ENCODE assay signal across 17 mouse cellular contexts in the genomic region with DNA sequence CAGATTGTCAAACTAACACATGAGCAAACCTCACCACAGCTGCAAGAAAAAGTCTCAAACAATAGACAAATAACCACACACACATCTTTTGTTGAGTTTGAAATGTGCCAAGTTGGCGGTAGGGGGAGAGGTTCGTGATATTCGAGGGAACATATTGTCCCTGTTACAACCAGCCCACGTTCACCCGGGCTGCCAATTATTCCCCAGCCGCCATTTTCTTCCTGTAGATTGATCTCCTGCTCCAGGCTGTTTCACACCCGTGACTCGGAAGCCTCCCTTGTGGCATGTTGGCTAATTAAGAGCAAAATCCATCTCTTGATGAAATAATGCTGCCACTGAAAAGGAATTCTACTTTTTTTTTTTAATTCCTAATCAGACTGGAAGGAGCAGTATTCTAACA.
A peak's percentile ranks its signal among the peaks of the same experiment; 100 is the strongest.
DNase-seq lines count a peak whose midpoint lies in the region; ATAC-seq lines count a peak whose summit lies in the region.
"Had no signal": no experiment of that assay in that cellular context is flagged by ENCODE, and none has a peak within 500 bp of the region (broad histone marks: within the 10 kb centered on the region; RNA-seq: fewer than 3 reads in every experiment).

No protein-coding gene starts in this region.

- no peak overlapping the region for H3K9ac ChIP-seq in midbrain, embryonic 11.5 days (ENCODE audit: low read length)
- no peak overlapping the region for H3K9ac ChIP-seq in forebrain, embryonic 14.5 days (ENCODE audit: low read length)
- no peak overlapping the region for H3K9ac ChIP-seq in hindbrain, embryonic 16.5 days (ENCODE audit: low read depth, low read length)
- H3K9ac ChIP-seq in midbrain, embryonic 14.5 days (replicated peaks; ENCODE audit: low read length) = no peak overlapping the region
- no peak overlapping the region for H3K9ac ChIP-seq in liver, embryonic 12.5 days

- H3K9me3 ChIP-seq in midbrain, embryonic 11.5 days (ENCODE audit: control insufficient read depth, low read length) = no peaks in the 10 kb centered on the region
- no peaks in the 10 kb centered on the region for H3K9me3 ChIP-seq in midbrain, embryonic 10.5 days (replicated peaks)
- H3K9me3 ChIP-seq in forebrain, embryonic 14.5 days (replicated peaks; ENCODE audit: control insufficient read depth, low read length) = no peaks in the 10 kb centered on the region
- H3K9me3 ChIP-seq in hindbrain, embryonic 16.5 days (ENCODE audit: control insufficient read depth, low read length) = no peaks in the 10 kb centered on the region
- no peaks in the 10 kb centered on the region for H3K9me3 ChIP-seq in midbrain, embryonic 14.5 days (ENCODE audit: control insufficient read depth, low read length)
- no peaks in the 10 kb centered on the region for H3K9me3 ChIP-seq in liver, embryonic 12.5 days (replicated peaks)

- no peak overlapping the region for H3K4me2 ChIP-seq in midbrain, embryonic 11.5 days
- H3K4me2 ChIP-seq in forebrain, embryonic 14.5 days (ENCODE audit: low read length) = peak overlapping the region; percentile 35
- H3K4me2 ChIP-seq in hindbrain, embryonic 16.5 days (ENCODE audit: low read length) = peak overlapping the region; percentile 58
- H3K4me2 ChIP-seq in midbrain, embryonic 14.5 days (ENCODE audit: low read length) = no peak overlapping the region
- no peak overlapping the region for H3K4me2 ChIP-seq in liver, embryonic 12.5 days
- H3K4me2 ChIP-seq: heart, embryonic 11.5 days had no signal

- 79% methylated on average over 8 of the region's 8 CpGs for WGBS in midbrain, embryonic 11.5 days
- 87% methylated on average over 8 of the region's 8 CpGs for WGBS in midbrain, embryonic 10.5 days
- whole genome bisulfite sequencing in forebrain, embryonic 14.5 days = 18% methylated on average over 8 of the region's 8 CpGs
- WGBS in hindbrain, embryonic 16.5 days = 35% methylated on average over 8 of the region's 8 CpGs
- WGBS in midbrain, embryonic 14.5 days = 46% methylated on average over 8 of the region's 8 CpGs
- 72% methylated on average over 8 of the region's 8 CpGs for WGBS in liver, embryonic 12.5 days (ENCODE audit: insufficient replicate concordance)

- no peak overlapping the region for H3K27ac ChIP-seq in midbrain, embryonic 11.5 days (ENCODE audit: low read depth, low read length)
- no peak overlapping the region for H3K27ac ChIP-seq in midbrain, embryonic 10.5 days (replicated peaks)
- H3K27ac ChIP-seq in forebrain, embryonic 14.5 days (ENCODE audit: low read depth, low read length) = no peak overlapping the region
- H3K27ac ChIP-seq in hindbrain, embryonic 16.5 days (ENCODE audit: low read depth, low read length) = no peak overlapping the region
- H3K27ac ChIP-seq in midbrain, embryonic 14.5 days (replicated peaks; ENCODE audit: low read depth, low read length) = no peak overlapping the region
- H3K27ac ChIP-seq in liver, embryonic 12.5 days = no peak overlapping the region
- H3K27ac ChIP-seq: macrophage had no signal

- no peak overlapping the region for H3K4me3 ChIP-seq in midbrain, embryonic 11.5 days (ENCODE audit: low read depth, low read length)
- no peak overlapping the region for H3K4me3 ChIP-seq in midbrain, embryonic 10.5 days
- no peak overlapping the region for H3K4me3 ChIP-seq in forebrain, embryonic 14.5 days (ENCODE audit: low read depth, low read length)
- no peak overlapping the region; the same call in 1 of the 2 replicates for H3K4me3 ChIP-seq in hindbrain, embryonic 16.5 days (ENCODE audit: low read length)
- no peak overlapping the region for H3K4me3 ChIP-seq in midbrain, embryonic 14.5 days (replicated peaks; ENCODE audit: low read depth, low read length)
- no peak overlapping the region for H3K4me3 ChIP-seq in liver, embryonic 12.5 days
- H3K4me3 ChIP-seq: myocyte had no signal

- no peaks in the 10 kb centered on the region for H3K4me1 ChIP-seq in midbrain, embryonic 11.5 days (ENCODE audit: control insufficient read depth, insufficient read depth, low read length)
- no peaks in the 10 kb centered on the region for H3K4me1 ChIP-seq in midbrain, embryonic 10.5 days
- no peaks in the 10 kb centered on the region for H3K4me1 ChIP-seq in forebrain, embryonic 14.5 days (ENCODE audit: control insufficient read depth, insufficient read depth, low read length)
- H3K4me1 ChIP-seq in hindbrain, embryonic 16.5 days (ENCODE audit: control insufficient read depth, insufficient read depth, low read depth, low read length) = 0 out of 2 replicates have a peak, but pooled peaks cover 2% of the 10 kb centered on the region
- H3K4me1 ChIP-seq in midbrain, embryonic 14.5 days (ENCODE audit: control insufficient read depth, insufficient read depth, low read length) = no peaks in the 10 kb centered on the region
- H3K4me1 ChIP-seq in liver, embryonic 12.5 days = no peaks in the 10 kb centered on the region

- no peaks in the 10 kb centered on the region for H3K27me3 ChIP-seq in midbrain, embryonic 11.5 days (ENCODE audit: control insufficient read depth, insufficient read depth, low read length)
- no peaks in the 10 kb centered on the region for H3K27me3 ChIP-seq in midbrain, embryonic 10.5 days (ENCODE audit: low read depth, poor library complexity, severe bottlenecking)
- H3K27me3 ChIP-seq in forebrain, embryonic 14.5 days (replicated peaks; ENCODE audit: control insufficient read depth, insufficient read depth, low read length) = no peaks in the 10 kb centered on the region
- H3K27me3 ChIP-seq in hindbrain, embryonic 16.5 days (replicated peaks; ENCODE audit: control insufficient read depth, insufficient read depth, low read length) = no peaks in the 10 kb centered on the region
- H3K27me3 ChIP-seq in midbrain, embryonic 14.5 days (ENCODE audit: control insufficient read depth, insufficient read depth, low read length) = no peaks in the 10 kb centered on the region
- H3K27me3 ChIP-seq in liver, embryonic 12.5 days (replicated peaks) = no peaks in the 10 kb centered on the region

- no peaks in the 10 kb centered on the region for H3K36me3 ChIP-seq in midbrain, embryonic 11.5 days (ENCODE audit: control insufficient read depth, insufficient read depth, low read length)
- no peaks in the 10 kb centered on the region for H3K36me3 ChIP-seq in midbrain, embryonic 10.5 days
- no peaks in the 10 kb centered on the region for H3K36me3 ChIP-seq in forebrain, embryonic 14.5 days (ENCODE audit: control insufficient read depth, insufficient read depth, low read length)
- H3K36me3 ChIP-seq in hindbrain, embryonic 16.5 days (ENCODE audit: control insufficient read depth, insufficient read depth, low read length) = no peaks in the 10 kb centered on the region
- H3K36me3 ChIP-seq in midbrain, embryonic 14.5 days (ENCODE audit: control insufficient read depth, insufficient read depth, low read length) = no peaks in the 10 kb centered on the region
- H3K36me3 ChIP-seq in liver, embryonic 12.5 days = no peaks in the 10 kb centered on the region

- ATAC-seq in midbrain, embryonic 11.5 days (ENCODE audit: low FRiP score) = no peak
- peak; percentile 83; the same call in 1 of the 2 replicates for ATAC-seq in forebrain, embryonic 14.5 days
- ATAC-seq in hindbrain, embryonic 16.5 days = peak; percentile 77
- no peak for ATAC-seq in midbrain, embryonic 14.5 days (ENCODE audit: low FRiP score, low TSS enrichment)
- no peak for ATAC-seq in liver, embryonic 12.5 days
- ATAC-seq: CD4-positive, CD25-positive, alpha-beta regulatory T cell, adult 4 months had no signal

- peak; percentile 81 for DNase-seq in midbrain, embryonic 11.5 days (ENCODE audit: low spot score, missing footprints)
- no peak for DNase-seq in midbrain, embryonic 10.5 days (ENCODE audit: low spot score)
- peak; percentile 73 for DNase-seq in forebrain, embryonic 14.5 days (ENCODE audit: low spot score)
- peak; percentile 68 for DNase-seq in midbrain, embryonic 14.5 days
- DNase-seq in heart, adult 11 months = no peak
- no peak for DNase-seq in embryo, embryonic 11 days
- DNase-seq: cerebellum, adult 2 months; gastrocnemius, postnatal 10 days; heart, postnatal 36 days; kidney, adult 11 months; lung, adult 18-20 months had no signal

Comparison
In these comparisons a context has a peak if more than half of its experiments do, and no peak if none do; other contexts are left out.
1. DNase-seq: peak in midbrain, embryonic 11.5 days (single experiment), forebrain, embryonic 14.5 days (single experiment) and midbrain, embryonic 14.5 days (single experiment); none in midbrain, embryonic 10.5 days (single experiment), heart, adult 11 months (single experiment) and embryo, embryonic 11 days (single experiment).
2. ATAC-seq: peak in forebrain, embryonic 14.5 days (single experiment) and hindbrain, embryonic 16.5 days (single experiment); none in midbrain, embryonic 11.5 days (single experiment), midbrain, embryonic 14.5 days (single experiment) and liver, embryonic 12.5 days (single experiment).
3. H3K4me2 ChIP-seq: peak in forebrain, embryonic 14.5 days (single experiment) and hindbrain, embryonic 16.5 days (single experiment); none in midbrain, embryonic 11.5 days (single experiment), midbrain, embryonic 14.5 days (single experiment) and liver, embryonic 12.5 days (single experiment).